Mouse (Mus musculus) retina, adult 2 months (tissue): ENCODE results near the gene Mrvi1.
A peak's percentile ranks its signal among the peaks of the same experiment; 100 is the strongest.
"Not testable (repeated sequence)": the region's sequence is repeated elsewhere in the genome, so short reads cannot be mapped to it uniquely, and the experiment has no call there.

Experiments
- DNase-seq: peaks from one replicate; pipeline ENCODE4 v3.0.0-alpha.2; 2012; ENCODE audit warnings: low read depth, low spot score

Gene Mrvi1

GRCm38 (mm10) chr7:110941116-110941521 is 41.1 kb downstream of the Mrvi1 start:
- DNase-seq = no peak

DNA sequence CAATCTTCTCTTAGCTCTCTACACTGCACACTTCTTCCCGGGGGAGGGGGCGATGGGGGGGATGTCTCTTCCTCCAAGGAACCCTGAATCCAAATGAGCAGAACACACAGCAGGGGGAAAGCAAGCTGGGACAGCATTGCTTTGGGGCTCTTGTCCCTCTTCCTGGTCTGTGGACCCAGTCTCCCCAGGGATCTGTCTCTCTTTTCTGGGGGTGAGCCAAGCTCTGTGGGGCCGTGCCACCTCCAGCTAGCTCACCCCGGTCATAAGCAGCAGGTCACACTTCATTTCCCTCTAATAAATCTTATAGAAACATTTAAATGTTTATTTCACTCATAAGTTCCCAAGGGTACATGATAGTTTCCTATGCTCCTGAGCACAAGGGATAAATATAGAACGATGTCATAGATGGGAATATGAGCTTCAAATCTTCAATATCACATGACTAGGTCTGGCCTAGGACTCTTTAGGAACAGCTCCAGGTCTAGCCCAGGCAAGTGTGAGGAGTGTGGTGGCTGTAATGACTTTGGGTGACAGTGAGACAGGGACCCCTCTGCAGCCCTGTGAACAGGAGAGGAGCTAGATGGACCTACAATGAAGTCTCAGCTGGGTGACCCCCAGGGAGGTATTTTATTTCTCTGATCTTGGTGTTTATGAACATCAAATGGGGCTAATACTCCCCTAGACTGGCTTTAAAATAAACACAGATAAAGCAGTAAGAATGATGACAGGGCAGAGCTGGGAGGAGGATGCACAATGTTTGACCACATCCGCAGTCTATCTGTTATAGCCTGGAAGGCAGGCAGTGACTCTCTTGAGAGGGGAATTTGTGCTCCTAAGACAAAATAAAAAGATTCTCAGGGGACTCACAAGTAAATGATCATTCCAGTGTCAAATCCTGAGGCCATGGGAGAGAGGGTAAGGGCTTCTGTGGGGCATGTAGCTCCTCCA is 46.2 kb downstream of the Mrvi1 start:
- DNase-seq = no peak

GRCm38 (mm10) chr7:110933999-110934398 is 48.3 kb downstream of the Mrvi1 start:
- DNase-seq = no peak

- no peak for DNase-seq
These were observed 48.9 kb downstream of the Mrvi1 start for GRCm38 (mm10) chr7:110933329-110933728.

GRCm38 (mm10) chr7:110930118-110930854 is 52.0 kb downstream of the Mrvi1 start:
- DNase-seq = peak; percentile 28

DNA sequence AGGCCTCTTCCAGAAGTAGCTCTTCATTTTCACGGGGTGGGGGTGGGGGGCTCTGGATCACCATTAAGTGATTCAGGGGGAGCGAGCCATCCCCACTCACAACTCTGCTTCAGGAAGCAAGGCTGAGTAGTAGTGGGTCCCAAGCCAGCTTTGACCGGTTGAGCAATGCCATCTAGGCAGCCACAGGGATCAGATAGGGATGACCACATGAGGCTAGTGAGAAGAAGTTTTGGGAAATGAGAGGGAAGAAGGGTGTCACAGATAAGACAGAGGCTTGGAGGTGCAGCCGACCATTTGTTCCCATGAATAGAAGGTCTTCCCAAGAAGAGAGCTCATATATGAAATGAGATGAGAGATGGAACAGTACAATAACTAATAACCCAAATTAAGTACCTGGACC is 55.7 kb downstream of the Mrvi1 start:
- no peak for DNase-seq

DNA sequence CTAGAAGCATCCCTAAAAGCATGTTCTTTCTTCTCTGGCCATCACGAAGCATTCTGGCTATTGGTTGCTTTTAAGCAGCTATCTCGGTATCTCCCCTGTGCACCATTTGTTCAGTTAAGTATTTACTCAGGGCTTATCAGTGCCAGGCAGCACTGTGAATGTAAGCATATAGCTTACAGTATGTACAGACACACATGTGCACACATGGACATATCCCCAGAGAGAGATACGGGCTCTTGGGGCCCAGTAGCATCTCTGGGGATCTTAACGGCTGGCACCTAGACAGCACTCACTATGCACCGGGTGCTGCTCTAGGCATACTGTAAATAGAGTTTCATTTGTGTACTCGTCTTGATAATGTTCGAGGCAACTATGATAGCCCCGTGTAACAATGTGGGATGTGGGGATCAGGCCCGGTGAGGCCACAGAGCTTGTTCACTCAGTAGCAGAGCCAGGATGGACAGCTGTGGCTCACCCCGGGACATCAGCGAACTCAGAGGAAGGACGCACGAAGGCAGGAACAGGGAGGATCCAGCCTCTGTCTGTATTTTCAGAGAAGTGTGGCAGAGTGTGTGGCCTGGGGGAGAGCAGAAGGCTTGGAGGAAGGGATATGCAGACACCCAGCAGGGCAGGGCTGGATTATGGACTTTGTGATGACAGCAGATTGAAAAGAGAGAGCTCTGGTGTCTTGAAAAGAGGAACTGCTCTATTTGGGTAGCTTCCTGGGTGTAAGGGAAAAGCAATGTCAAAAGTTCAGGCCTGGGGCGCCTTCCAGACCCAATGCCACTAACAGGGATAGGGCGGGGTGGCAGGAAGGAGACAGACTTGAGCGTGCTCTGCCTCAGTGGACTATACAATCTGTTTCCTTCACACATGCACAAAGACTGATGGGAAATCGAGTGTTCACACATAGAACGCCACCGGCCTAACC is 61.7 kb downstream of the Mrvi1 start:
- no peak for DNase-seq

- DNase-seq = no peak
These were observed 62.5 kb downstream of the Mrvi1 start for GRCm38 (mm10) chr7:110919721-110920120.

DNA sequence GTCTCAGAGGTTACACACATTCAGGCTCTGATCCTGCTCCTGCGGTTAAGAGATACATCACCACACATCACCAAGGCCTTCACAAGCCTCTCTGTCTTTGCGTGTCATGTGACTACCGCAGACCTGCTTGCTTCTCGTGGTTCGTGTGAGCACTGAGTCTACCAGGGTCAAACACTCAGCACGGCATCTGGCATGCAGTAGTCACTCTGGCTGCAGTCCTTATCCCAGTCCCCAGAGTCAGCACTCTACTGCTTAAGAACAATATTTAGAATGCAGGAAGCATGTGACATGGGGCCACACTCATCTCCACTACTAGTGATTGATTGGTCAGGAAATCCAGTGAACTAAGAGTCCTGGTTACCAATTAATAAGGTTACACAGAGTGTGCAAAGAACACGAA is 66.3 kb downstream of the Mrvi1 start:
- no peak for DNase-seq

GRCm38 (mm10) chr7:110914531-110914930 is 67.7 kb downstream of the Mrvi1 start:
- no peak for DNase-seq

DNA sequence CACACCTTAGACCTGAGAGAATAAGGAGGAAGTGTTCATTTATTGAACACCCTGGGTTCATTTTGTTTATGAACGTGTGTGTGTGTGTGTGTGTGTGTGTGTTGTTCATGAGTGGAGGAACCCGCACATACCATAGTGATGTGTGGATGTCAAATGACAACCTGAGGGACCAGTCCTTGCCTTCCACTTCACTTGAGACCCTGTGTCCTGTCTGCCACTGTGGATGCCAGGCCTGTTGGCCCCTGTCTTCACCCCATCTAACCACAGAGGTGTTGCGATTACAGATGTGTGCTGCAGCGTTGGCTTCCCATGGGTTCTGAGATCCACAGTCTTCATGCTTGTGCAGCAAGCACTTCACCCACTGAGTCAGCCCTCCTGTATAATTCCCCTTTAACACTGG is 68.5 kb downstream of the Mrvi1 start:
- no peak for DNase-seq

DNA sequence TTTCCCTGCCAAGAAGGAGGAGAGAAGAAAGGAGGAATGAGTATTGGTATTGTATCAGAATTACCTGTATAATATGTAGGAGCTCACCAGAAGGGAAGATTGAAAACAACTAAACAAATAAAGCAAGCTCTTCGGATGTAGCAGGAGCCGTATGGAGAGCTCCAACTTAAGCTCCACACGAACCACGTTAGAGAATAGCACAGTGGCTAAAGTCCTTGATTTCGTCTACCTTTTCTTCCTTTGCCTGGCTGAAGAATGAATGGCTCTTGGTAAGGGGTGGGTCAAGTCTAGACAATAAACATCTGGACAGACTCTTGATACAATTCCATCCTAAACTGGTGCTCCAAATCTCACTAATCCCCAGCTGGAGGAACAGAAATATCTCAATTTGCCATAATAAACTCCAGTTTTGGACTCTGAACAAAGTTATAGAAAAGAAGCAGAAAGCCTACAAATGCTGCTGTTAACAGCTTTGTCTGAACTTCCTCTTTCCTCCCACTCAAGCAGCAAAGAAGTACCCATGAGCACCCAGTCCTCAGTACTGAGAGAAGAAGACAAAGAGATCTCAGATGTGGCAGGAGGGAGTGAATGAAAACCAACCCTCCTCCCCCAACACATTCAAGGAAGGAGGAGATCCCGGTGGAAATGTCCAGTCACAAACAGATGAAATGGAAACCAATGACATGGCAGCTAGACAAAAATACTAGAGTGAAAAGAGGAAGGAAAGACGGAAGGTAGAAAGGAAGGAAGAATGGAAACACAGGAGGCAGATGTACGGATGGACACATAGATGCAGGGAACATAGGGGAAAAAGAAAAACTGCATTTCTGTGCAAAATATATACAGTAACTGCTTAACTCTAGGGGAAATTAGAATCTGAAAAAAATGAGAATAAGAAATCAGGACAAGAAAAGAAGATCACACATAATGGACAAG is 73.8 kb downstream of the Mrvi1 start:
- DNase-seq = no peak

- no peak for DNase-seq
These were observed 75.7 kb downstream of the Mrvi1 start for GRCm38 (mm10) chr7:110906566-110906965.

DNA sequence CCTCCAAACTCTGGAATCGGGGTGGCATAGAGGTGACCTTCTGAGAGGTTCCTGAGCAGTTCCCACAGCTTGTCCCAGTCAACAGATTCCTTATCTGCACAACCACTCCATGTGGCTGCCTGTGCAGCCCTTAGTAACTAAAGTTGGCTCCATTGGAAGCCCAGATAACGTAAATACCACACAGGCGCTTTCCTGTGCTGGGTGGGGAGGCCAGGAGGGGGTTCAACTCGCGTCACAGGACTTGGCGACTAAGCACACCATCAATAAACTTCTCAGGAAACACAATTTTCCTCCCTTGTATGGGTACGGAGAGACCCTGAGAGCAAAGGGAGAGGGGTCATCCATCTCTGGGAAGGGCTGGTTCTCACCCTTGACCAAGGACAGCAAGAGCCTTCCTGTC is 79.0 kb downstream of the Mrvi1 start:
- DNase-seq = no peak

- DNase-seq = no peak
These were observed 85.1 kb downstream of the Mrvi1 start for GRCm38 (mm10) chr7:110897202-110897601.

DNA sequence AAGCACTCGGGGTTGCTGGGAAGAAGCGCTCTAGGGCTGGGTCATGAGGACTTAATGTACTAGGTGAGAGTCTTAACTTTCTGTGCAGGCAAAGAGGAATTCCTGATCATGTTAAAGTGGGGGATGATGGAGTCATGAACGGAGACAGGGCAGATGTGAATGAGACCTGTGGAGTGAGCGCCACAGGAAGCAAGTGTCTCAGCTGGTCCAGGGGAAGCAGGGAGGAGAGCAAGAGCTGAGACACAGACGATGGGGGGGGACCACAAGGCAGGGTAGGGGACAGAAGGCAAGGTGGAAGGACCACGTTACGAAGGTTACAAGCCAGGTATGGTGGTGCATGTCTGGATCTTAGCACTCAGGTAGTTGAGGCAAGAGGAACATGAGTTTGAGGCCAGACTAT is 85.8 kb downstream of the Mrvi1 start:
- DNase-seq = no peak

- DNase-seq = not testable (repeated sequence)
These were observed 86.5 kb downstream of the Mrvi1 start for GRCm38 (mm10) chr7:110895772-110896171.

DNA sequence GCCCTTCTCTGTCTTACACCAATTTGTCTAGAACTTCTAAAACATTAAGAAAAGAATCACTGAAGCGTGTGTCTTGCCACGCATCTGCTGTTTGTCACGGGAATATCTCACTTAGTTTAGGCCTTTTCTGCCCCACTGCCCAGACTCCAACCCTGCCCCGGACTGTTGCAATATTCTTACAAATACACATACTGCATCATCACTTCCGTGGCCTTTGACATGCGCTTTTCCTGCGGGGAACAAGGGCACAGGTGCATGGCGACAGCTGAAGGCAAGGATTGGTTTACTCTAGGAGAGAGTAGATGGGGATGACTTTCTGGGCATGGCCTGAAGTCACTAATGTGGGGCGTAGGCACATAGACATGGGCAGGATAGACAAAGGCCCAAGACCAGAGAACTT is 87.6 kb downstream of the Mrvi1 start:
- no peak for DNase-seq

GRCm38 (mm10) chr7:110893943-110894610 is 88.2 kb downstream of the Mrvi1 start:
- no peak for DNase-seq

GRCm38 (mm10) chr7:110891501-110891986 is 90.7 kb downstream of the Mrvi1 start:
- DNase-seq = no peak
